Mouse (Mus musculus): ENCODE measurements around the gene Pgp. TPM values are rescaled to one million over a fixed set of nuclear protein-coding genes. Genes with fewer than 3 reads are reported as not detected.
A peak's percentile ranks its signal among the peaks of the same experiment; 100 is the strongest.
"Not testable (repeated sequence)": the region's sequence is repeated elsewhere in the genome, so short reads cannot be mapped to it uniquely, and the experiment has no call there.

Pgp gene
- total RNA-seq, 2 experiments from 2014 or later, result 47.6 to 52.1 TPM

DNA sequence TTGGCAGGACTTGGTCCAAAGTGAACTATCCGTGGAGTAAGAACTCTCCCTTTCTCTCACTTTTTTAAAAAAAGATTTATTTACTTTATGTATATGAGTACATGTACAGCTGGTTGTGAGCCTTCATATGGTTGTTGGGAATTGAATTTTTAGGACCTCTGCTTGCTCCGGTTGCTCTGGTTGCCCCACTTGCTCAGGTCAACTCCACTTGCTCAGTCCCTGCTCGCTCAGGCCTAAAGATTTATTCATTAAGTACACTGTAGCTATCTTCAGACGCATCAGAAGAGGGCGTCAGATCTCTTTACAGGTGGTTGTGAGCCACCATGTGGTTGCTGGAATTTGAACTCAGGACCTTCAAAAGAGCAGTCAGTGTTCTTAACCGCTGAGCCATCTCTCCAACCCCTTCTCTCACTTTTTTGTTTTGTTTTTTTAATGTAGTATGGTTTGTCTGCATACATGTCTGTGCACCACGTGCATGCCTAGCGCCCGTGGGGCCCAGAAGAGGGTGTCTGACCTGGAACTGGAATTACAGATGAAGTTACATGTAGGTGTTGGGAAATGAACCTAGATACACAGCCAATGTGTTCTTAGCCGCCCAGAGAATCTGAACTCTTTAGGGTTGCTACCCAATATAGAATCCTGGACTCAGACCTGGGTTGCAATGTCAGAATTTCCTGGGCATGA lies 14.5 kb upstream of the Pgp start:
- DNase-seq (ENCODE audit: low spot score), result not testable (repeated sequence)

GRCm38 (mm10) chr17:24461580-24461979 lies 8.6 kb upstream of the Pgp start:
- no peak for DNase-seq (ENCODE audit: low spot score)

GRCm38 (mm10) chr17:24462932-24463331 lies 7.3 kb upstream of the Pgp start:
- no peak for DNase-seq (ENCODE audit: low spot score)

GRCm38 (mm10) chr17:24463374-24464133 lies 6.6 kb upstream of the Pgp start:
- no peak for DNase-seq (ENCODE audit: low spot score)

DNA sequence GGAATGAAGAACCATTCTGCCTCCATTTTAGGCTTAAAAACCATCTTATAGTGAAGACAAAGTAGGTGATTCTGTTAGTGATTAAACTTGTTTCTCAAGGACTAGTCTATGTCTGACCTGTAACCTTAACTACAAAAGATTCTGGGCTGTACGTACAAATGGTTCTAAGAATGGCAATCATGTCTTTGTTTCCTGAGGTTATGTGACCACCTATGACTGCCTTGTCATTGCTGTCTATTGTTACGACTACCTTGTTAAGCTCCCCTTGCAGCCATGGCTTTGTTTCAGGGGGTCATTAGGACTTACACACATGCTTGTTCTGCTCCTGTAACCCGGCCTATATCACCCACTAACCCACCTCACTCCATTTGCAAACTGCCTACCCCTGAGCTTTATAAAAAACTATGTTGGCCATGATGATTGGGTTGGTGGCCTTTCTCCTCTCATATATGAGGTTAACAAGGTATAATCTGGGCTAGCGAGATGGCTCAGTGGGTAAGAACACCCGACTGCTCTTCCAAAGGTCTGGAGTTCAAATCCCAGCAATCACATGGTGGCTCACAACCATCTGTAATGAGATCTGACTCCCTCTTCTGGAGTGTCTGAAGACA lies 1.5 kb upstream of the Pgp start:
- no peak for DNase-seq (ENCODE audit: low spot score)

- no peak for DNase-seq (ENCODE audit: low spot score)
These were observed 769 bp upstream of the Pgp start for GRCm38 (mm10) chr17:24469336-24469909.

DNA sequence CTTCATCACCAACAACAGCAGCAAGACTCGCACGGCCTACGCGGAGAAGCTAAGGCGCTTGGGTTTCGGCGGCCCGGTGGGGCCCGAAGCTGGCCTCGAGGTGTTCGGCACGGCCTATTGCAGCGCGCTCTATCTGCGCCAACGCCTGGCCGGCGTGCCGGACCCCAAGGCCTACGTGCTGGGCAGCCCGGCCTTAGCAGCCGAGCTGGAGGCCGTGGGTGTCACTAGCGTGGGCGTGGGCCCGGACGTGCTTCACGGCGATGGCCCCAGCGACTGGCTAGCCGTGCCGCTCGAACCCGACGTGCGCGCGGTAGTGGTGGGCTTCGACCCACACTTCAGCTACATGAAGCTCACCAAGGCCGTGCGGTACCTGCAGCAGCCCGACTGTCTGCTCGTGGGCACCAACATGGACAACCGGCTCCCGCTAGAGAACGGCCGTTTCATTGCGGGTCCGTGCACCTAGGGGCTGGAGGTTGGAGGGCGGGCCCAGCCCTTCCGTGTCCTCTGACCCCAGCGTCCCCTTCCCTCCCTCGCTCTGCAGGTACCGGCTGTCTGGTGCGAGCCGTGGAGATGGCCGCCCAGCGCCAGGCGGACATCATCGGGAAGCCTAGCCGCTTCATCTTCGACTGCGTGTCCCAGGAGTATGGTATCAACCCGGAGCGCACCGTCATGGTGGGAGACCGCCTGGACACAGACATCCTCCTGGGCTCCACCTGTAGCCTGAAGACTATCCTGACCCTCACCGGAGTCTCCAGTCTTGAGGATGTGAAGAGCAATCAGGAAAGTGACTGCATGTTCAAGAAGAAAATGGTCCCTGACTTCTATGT lies 722 bp downstream of the Pgp start:
- DNase-seq (ENCODE audit: low spot score), result no peak

- DNase-seq (ENCODE audit: low spot score), result peak; percentile 85
These were observed 2.3 kb downstream of the Pgp start for GRCm38 (mm10) chr17:24472512-24472911.

DNA sequence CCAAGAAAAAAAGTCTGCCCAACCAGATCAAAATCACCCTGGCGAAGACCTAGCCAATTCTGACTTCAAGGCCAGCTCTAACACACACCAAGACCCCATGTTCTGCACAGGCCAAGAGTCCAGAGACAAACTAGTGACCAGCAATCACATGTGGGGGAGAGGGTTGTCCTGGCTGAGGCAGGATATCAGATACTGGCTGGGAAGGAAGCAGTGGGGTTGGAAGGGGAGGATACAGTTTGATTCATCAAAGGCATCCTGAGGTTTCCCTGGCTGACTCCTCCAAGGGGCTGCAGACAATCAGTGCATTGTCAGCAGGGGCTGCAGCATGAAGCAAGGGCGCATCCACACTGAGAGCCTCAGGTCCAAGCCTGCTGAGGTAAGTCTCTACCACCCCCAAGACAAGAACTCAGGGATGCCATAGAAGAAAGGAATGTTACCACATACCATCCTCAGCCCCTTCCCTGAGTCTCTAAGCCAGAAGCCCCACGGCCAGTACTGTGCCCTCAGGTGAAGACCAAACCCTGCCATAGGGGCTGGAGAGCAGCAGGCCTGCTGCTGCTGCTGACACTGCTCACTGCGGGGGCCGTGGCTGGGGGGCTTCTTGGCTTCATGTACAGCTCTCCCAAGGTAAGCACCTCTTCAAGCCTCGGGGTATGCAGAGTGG lies 3.6 kb downstream of the Pgp start, which contains the start of gene Bricd5:
Bricd5 (plus strand) TSS at position 273 of the 664 bp plus-strand sequence.
- DNase-seq (ENCODE audit: low spot score), result no peak

DNA sequence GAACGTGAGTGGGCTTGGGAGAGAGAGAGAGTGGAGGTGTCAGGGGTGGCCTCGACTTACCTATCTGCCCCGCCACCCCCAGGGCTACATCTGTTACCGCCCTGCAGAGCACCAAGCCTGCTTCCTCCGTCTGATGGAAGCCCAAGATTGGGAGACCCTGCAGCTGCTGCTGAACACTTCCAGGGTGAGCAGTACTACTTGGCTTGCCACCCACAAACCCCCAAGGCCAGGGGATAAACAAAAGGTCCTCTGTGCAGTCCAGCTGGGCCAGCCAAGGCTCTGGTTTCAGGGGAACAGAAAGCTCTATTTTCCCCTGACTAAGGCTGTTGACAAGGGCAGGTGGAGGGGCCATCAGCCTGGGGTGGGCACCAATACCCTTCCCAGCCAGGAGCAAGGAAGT lies 4.4 kb downstream of the Pgp start:
- DNase-seq (ENCODE audit: low spot score), result no peak

DNA sequence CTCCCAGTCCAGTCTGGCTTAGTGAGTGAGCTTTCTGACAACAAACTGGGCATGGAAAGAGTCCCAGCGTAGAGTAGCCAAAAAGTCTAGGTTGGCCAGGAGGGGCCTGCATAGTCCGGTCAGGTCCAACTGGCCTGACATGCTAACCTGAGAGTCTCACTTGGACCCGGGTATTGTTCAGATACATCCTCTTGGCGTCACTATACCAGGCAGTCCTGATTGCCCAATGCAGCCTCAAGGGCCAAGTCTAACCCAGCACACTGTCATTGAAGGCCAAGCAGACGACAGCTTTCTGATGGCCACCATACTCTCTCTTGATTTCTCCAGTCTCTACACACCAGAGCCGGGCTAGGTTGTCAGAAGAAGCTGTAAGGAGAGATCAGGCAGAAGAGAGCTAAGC lies 5.4 kb downstream of the Pgp start:
- DNase-seq (ENCODE audit: low spot score), result no peak

- no peak for DNase-seq (ENCODE audit: low spot score)
These were observed 6.0 kb downstream of the Pgp start for GRCm38 (mm10) chr17:24476022-24476776.

- DNase-seq (ENCODE audit: low spot score), result no peak
These were observed 7.1 kb downstream of the Pgp start for GRCm38 (mm10) chr17:24477053-24477984.

DNA sequence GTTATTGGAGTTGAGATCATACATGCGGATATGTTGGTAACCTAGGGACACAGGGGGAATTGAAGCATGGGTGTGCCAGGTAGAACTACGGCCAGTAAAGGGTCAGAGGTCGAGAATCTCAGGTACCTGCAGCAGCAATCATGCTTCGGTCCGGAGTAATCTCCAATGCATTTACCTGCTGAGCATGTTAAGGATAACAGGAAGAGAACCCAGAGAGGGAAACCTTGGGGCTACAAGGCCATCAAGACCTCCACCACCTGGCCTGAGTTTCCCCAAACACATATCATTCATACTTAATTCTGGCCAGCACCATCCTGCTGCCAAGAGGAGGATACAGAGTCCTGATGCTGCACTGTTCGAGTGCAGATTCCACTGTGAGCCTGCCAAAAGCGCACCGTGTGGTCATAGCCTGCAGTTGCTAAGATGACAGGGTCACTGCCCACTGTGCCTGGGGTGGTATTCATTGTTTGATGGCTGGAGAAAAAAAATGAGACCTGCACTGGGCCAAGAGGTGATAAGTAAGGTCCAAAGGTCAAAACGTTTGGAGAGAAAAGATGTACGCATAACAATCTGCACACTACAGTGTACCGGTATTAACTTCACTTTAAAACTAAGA lies 7.9 kb downstream of the Pgp start:
- DNase-seq (ENCODE audit: low spot score), result no peak

DNA sequence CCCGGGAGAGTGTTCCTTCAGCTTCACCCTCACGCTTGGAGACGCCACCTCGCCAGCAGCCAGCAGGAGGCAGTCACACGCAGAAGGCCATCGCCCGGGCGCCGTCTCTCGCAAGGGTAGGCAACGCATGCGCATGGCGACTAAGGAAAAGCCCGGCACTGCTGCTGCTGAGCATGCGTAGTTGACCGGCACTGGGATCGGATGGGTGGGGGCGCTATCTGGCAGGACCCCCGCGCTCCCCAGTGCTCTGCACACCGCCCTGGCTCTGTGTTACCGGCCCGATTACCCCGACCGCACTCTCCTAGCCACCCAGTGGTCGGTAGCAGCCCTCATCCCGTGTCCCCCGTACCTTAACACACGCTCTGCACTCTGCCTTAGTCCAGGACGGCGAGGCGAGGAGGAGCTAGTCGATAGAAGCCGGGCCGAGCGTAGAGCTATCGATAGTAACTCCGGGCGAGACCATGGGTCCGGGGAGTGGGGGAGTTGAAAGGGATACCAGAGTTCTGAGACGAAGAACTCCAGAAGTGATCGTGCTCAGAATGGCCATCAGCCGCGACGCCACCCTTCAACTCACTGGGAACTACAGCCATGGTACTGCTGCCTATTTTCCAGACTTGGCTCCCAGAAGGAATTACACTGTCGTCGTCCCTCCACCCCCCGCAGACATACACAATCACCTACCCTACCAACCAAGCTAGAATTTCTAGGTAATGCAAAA lies 8.6 kb downstream of the Pgp start, which contains the start of gene Mlst8:
Mlst8 (minus strand) TSS at position 416 of the 718 bp plus-strand sequence.
- DNase-seq (ENCODE audit: low spot score), result peak; percentile 98

- no peak for DNase-seq (ENCODE audit: low spot score)
These were observed 9.2 kb downstream of the Pgp start for GRCm38 (mm10) chr17:24479431-24479830.

DNA sequence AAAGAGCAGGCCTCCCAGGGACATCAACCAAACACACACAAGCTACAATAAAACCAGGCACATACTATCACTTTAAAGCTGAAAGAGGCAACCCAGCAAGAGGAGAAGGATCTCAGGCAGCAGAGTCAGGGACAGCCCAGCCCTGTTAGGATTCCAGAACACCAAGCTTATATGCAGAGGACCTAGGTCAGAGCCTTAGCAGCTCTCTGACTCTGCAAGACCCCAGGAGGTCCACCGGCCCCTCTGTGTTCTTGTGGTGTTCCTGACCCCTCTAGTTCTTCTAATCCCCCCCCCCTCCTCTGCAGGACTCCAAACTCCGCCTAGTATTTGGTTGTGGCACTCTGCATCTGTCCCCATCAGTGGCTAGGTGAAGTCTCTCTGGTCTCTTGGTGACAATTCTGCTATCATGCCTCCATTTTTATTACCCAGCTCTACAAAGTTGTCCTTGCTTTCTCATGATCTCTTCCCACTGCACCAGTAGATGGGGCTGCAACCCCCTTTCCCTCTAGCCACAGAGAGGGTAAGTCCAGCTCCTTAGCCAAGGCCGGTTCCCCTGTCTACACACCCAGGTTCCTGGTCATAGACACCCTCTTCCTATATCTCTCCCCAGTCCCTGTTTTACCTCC lies 10.1 kb downstream of the Pgp start:
- DNase-seq (ENCODE audit: low spot score), result no peak

All from gastrocnemius, adult 18-20 months (tissue).